Mouse (Mus musculus): ENCODE results near the gene Dnajc6.

DNA sequence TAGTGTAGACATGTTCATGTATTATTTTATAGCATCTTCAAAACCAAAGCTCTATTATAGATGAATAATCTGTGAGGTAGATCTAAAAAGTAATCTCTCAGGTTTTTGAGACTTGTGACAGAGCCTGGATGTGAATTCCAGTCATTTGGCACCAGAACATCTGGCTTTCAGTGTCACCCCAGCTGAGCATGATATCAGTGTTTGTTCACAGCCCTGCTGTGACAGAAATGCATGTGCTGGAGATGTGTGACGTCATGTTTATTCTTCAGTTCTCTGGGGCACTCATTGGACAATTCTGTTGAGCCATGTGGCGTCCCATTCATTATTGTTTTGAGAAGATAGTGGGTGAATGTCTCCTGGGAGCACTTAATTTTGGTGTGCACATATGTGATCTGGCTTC is 139.1 kb downstream of the Dnajc6 start:
- TF ChIP-seq CTCF (IDR thresholded peaks at IDR 0.05; ENCODE audit: insufficient read depth, low read length) (no peak), POLR2A (IDR thresholded peaks at IDR 0.05; ENCODE audit: borderline replicate concordance, extremely low read depth, low read depth, low read length) (no peak)

Data from lung, adult 2 months (tissue).